Mouse (Mus musculus): ENCODE measurements around the gene Cd72. TPM values are rescaled to one million over a fixed set of nuclear protein-coding genes. Genes with fewer than 3 reads are reported as not detected.
A peak's percentile ranks its signal among the peaks of the same experiment; 100 is the strongest.

Gene Cd72
- total RNA-seq, 2 experiments from 2014 or later, result 0.81 to 0.87 TPM

DNA sequence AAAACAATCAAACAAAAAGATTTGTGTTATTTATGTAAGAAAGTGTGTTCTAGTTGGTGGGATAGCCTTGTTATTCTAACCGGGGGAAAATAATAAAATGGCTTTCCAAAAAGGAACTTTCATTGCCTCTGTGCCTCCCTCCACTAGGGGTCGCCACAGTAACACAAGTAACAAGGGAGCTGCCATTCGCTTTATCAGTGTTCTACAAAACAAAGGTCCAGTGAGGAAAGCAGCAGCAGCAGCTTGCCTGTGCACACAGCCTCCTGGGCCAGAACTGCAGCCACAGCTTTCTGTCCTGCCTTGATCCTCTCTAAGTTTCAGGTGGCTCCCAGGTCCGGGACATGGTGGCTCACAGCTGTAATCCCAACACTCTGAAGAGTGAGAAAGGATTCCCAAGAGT, 22.7 kb downstream of the Cd72 start:
- no peak for DNase-seq (ENCODE audit: low spot score)
- intact Hi-C loops (cut with DNase I), result no loop called here

DNA sequence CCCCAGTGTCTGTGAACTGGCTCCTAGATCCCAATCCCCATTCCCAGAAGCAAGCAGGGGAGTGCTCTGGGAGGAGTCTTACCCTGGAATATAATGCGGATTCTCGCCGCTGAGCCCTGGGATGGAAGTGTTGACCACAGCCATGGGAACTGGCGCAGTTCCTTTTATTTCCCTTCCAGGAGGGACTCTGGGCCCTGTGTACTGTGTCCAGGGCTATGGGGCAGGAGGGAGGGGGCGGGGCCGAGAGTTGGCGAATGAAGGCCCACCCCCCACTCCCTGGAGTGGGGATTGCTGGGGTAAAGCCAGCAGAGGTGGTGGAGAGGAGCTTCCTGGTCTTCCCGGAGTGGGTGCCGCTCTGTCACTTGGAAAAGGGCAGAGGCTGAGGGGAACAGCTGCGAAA, 25.5 kb downstream of the Cd72 start, which contains the start of gene Fam166b:
TSS of gene Fam166b (minus strand) at position 189 of the 400 bp plus-strand sequence.
- no peak for DNase-seq (ENCODE audit: low spot score)
- intact Hi-C loops (cut with DNase I), result no loop called here

DNA sequence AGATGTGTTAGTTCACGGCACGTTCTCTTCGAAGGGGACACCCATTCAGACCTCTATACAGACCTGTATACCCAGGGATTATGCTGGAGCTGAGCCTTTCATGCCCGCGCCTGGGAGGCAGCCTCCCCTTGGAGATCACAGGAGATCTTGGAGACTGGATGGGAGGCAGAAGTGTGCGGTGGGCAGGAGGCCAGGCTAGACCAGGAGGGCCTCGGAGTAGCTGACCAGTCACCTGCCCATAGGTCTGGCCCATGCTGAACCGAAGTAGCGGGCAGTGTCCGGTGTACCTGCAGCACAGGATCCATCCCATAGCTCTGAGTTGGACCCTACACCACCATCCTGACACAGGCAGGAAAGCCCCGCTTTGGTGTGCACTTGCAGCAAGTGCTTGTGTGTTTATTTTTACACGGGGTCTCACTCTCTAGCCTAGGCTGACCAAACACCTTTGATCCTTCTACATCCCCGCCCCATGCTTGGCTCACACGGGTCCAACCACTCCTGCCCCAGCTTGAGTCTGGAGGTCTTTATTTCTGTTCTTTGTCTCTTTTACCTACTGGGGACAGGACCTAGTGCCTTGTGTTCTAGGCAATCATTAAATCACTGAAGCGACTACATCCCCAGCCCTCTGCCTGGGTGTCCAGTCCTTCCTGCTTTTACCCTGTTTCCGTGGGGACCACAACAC, 26.1 kb downstream of the Cd72 start:
- DNase-seq (ENCODE audit: low spot score), result no peak
- intact Hi-C loops (cut with DNase I), result no loop called here

DNA sequence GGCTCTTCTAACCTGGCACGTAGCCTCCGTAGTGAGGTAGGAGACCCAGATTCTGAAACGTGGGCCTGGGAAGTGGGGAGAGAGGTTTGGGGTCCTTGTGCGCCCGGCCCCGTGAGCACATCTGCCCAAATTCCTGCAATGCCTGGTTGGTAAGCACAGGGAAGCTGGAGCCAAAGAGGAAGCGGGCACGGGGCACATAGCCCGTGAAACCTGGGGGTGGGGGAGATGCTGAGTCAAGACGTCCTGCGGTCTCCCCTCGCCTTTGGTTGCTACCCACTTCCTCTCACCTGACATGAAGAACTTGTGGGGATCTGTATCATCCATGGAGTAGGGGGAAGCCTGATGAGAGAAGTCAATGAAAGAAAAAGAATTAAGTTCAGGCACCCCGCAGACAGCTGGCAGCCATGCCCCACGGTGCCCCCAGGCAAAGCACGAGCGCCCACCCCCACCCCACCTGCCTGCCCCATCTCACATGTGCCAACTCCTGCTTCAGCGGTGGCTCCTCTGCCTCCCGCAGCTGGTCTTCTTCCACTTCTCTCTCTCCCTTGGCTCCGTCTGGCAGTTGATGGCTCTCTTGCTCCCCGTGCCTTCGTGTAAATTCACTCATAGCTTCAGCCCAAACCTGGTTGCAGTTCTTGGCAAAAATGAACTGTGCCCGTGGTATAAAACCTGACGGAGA, 26.8 kb downstream of the Cd72 start:
- DNase-seq (ENCODE audit: low spot score), result no peak
- intact Hi-C loops (cut with DNase I), result no loop called here

DNA sequence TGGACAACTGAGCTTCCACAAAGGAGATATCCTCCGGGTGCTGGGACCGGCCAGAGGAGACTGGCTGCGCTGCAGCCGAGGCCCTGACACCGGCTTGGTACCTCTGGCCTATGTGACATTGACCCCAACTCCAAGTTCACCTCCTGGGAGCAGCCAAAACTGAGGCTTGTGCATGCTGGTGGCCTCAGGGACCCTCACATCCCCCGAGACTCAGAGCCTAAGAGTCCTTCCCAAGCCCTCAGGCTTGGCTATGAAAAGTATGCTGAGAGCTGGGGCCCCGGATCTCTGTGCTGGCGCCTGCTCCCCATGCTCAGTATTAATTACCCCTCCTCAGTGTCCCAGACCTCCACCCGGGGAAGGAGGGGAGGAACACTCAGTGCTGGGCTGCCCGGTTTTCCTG, 27.9 kb downstream of the Cd72 start:
- intact Hi-C loops (cut with DNase I), result no loop called here
- no peak for DNase-seq (ENCODE audit: low spot score)

DNA sequence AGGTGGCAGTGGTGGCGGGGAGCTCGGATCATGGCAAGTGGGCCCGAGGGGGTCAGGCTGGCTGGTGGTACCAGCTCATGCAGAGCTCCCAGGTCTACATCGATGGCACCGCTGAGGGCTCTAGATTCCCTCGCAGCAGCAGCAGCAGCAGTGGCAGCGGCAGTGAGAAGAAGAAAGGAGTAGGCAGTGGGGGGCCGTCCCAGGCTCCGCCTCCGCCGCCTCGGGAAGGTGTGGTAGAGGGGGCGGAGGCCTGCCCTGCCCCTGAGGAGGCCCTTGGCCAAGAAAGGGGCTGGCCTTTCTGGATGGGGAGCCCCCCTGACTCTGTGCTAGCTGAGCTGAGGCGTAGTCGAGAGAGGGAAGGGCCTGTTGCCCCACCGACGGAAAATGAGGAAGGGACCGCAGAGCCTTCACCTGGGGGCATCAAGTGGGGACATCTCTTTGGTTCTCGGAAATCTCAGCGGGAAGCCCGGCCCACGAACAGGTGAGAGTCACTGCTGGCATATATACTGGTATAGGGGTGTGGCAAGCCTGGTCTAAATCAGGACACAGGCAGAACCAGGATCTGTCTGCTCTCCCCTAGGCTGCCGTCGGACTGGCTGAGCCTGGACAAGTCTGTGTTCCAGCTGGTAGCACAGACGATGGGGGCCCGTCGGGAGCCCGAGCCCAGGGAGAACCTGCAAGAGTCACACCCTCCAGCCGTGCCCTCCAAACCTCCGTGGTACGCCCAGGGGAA, 28.6 kb downstream of the Cd72 start:
- DNase-seq (ENCODE audit: low spot score), result no peak
- intact Hi-C loops (cut with DNase I), result no loop called here

DNA sequence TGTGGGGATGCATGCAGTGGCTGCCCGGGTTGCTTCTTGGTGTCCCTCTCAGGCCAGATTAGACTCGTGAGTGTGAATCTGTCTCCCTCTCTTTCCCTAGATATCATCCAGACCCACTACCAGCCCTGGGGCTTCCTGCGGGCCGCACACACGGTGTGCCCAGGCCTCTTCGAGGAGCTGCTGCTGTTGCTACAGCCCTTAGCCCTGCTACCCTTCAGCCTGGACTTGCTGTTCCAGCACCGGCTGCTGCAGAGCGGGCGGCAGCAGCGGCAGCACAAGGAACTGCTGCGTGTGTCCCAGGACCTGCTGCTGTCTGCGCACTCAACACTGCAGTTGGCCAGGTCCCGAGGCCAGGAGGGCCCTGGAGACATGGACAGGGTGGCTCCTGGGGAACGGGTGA, 29.2 kb downstream of the Cd72 start:
- no peak for DNase-seq (ENCODE audit: low spot score)
- intact Hi-C loops (cut with DNase I), result no loop called here

DNA sequence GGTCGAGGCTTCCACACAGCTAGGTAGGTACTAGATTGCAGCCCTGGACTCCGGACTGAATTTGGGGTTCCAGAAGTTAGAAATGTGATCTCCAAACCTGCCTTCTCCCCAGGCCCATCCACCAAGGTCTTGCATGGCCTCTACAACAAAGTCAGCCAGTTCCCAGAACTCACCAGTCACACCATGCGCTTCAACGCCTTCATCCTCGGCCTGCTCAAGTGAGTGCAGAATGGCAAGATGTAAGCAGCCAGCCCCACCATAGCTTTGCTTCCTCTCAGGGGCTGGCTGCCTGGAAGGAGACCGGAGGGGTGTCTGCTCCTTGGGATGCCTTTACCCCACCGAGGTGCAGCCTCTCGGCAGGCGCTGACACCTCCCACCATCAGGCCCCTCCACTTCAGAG, 30.4 kb downstream of the Cd72 start:
- intact Hi-C loops (cut with DNase I), result loop anchor here (5.0 kb wide), 1 partner anchor 372 kb away; no protein-coding TSS in a partner anchor
- DNase-seq (ENCODE audit: low spot score), result no peak

DNA sequence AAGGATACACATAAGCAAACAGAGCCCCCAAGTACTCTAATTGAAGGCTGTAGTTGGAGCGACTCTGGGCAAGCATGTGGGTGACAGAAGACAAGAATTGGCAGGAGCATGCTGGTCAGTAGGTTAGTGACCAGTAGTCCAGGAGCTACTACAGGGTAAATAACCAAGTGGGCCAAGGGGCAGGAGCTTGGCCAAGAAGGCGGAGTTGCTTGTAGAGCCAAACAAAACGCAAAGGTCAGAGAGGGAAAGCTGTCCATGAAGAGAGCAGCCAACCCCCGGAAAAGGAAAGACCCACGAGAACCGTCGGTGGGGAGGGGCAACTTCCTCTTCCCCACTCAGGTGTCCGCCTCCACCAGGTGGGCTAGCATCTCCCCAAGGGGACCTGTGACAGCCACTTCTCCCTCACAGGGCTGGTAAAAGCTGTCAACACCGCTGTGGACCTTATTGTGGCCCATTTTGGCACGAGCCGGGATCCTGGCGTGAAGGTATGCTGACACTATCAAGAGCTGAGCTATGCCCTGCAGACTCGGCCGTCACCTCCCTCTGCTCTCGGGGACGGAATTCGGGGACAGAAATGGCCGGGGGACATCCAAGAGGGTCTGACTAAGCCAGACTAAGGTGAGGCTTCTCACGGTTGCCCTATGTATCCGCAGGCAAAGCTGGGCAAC, 31.0 kb downstream of the Cd72 start:
- intact Hi-C loops (cut with DNase I), result loop anchor here (5.0 kb wide), 1 partner anchor 371 kb away; no protein-coding TSS in a partner anchor
- DNase-seq (ENCODE audit: low spot score), result no peak

DNA sequence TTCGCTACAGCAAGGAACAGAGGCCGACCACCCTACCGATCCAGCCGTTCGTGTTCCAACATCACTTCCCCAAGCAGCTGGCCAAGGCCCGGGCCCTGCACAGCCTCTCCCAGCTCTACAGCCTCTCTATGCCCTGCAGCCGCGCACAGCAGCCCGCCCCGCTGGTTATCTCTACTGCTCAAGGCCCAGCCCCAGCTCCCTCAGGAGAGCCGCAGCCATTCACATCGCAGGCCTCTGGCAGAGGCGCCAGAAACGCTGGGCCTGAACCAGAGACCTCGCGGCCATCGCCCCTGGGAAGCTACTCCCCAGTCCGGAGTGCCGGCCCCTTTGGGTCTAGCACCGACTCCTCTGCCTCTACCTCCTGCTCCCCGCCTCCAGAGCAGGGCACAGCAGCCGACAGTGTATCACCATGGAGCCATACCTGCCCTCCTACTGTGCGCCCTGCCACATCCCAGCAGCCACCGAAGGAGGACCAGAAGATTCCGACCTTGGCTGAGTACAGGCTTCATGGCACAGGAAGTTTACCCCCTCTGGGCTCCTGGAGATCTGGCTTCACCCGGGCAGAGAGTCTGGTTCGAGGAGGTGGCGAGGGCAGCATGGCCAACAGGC, 32.7 kb downstream of the Cd72 start:
- no peak for DNase-seq (ENCODE audit: low spot score)
- intact Hi-C loops (cut with DNase I), result loop anchor here (1.0 to 5.0 kb wide), 2 partner anchors 68 to 369 kb away; no protein-coding TSS in a partner anchor

DNA sequence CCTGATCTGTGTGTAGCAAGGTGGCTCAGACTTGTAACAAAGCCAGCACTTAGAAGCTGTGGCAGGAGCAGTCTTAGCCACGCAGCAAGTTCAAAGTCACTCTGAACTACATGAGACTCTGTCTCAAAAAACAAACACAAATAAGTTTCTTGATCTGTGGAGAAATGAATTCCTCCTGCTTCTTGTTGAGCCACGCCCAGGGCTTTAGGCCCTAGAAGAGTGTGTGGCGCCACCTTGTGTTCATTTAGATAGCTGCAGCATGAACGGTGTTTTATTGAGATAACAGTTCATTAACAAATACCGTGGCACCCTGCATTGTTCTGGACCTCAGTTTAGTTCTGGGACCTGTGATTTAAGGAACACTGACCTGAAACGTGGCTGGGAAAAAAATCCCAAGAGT, 34.1 kb downstream of the Cd72 start:
- intact Hi-C loops (cut with DNase I), result loop anchor here (1.0 to 5.0 kb wide), 3 partner anchors 38 to 368 kb away; partner anchors contain the start of gene Atp8b5
- peak; percentile 68 for DNase-seq (ENCODE audit: low spot score)

DNA sequence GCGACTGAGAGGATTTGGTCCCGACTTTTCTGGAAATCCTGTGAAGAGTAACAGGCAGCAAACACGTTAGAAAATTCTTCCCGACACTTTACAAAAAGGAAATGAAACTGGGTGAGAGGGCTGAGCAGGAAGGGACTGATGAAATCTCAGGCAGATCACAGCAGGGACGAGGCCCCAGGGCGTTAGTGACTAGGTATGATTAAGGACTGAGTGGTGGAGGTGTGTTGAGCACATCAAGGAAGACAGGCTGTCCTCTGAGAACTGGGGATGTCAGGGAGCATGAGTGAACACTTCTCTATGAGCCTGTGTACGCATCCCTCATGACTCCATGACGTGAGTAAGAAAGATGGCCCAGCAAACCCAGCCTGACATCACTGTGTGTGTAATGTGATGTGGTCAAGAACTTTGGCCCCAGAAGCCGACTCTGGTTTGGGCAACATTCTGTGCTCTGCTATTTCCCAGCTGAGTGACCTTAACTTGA, 34.6 kb downstream of the Cd72 start:
- intact Hi-C loops (cut with DNase I), result loop anchor here (1.0 to 5.0 kb wide), 3 partner anchors 38 to 368 kb away; partner anchors contain the start of gene Atp8b5
- DNase-seq (ENCODE audit: low spot score), result no peak

DNA sequence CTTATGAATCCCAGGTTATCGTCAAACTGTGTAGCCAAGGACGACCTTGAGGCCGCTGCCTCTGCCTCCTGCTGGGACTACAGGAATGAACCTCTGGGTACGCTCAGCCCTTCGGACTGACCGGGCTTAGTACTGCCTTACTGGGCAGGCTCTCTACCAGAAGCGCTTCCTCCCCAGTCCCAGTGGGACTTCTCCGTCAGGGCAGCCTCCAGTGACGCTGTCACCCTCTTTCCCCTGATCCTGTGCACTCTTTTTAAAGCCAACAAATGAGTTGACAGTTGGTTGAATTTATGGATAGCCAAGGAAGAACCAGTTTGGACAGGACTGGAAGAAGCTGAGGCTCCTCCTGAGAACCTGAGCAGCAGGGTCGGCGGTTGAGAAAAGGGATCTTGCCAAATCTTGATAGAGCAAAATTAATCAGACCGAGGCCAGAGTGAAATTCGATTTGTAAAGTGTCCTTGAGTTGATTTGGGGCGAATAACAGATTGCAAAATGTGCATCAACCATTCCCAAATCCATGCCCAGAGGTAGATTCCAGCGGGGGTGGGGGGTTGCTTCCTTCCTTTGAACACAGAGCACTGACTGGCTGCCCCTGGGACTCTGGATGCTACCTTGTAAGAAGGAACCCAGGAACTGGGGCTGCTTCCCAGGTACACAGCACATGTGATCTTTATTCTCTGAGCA, 35.3 kb downstream of the Cd72 start:
- no peak for DNase-seq (ENCODE audit: low spot score)

DNA sequence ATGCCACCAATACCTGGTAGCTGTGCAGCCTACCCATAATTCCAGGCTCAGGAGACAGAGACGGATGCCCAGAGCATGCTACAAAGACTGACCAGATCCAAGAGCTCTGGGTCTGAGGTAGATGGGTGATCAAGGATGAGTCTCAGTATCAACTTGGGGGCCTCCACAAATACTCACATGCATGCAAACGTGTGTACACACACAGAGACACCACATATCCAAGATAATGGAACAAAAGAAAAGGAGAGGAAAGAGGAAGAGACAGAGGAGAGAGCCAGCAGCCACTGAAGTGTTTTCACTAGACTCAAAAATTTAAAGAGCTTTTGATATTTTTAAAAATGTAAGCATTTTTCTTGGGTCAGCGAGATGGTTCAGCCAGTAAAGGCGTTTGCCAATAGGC, 36.0 kb downstream of the Cd72 start:
- no peak for DNase-seq (ENCODE audit: low spot score)
- intact Hi-C loops (cut with DNase I), result no loop called here

More for the DNA sequence above, 35.3 kb downstream of the Cd72 start:
- intact Hi-C loops (cut with DNase I), result no loop called here

DNA sequence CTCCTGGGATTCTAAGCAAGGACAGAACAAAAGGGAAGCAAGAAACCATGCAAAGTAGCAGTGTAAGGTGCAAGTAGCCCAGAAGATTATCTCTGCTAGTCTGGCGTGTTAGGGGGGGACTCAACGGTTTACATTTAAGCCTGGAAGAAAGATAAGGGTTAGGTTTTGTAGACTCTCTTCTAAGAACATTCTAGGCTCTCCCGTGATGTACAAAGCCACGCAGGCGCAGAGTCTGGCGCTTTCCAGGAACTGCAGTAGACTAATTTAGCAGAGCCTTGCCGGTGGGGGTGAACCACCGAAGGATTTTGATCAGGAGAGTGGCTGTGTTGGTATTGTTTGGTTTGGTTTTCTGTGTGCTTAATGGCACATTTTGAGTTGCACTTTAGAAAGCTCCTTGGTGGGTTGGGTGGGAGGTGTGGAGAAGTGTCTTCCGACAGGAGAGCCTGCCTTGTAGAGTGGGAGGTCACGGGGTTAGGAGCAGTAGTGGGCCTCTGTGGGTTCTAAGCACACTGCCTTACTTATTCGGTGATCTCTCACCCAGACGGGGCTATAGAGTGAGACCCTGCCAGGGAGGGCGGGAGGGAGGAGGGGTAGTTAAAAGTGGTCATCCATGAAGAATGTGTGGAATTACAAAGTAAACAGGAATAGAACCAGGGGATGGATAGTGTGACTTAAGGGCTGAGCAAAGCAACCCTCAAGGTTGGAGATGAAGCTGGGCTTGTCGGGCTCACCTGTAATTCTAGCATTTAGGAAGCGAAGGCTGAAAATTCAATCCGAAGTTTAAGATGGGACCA, 37.0 kb downstream of the Cd72 start:
- intact Hi-C loops (cut with DNase I), result loop anchor here (1.0 kb wide), 1 partner anchor 10 kb away; no protein-coding TSS in a partner anchor
- no peak for DNase-seq (ENCODE audit: low spot score)

DNA sequence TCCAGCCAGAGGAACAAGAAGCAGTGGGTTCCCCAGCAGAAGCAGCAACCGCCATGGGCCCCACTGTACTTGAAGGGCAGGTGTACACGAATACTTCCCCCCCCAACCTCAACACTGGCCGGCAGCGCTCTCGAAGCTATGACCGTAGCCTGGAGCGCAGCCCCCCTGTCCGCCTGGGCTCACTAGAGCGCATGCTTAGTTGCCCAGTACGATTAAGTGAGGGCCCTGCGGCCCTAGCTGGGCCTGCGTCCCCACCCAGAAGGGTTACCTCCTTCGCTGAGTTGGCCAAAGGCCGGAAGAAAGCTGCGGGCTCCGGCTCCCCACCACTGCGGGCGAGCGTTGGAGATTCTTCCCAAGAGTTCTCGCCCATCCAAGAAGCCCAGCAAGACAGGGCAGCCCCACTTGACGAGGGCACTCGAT, 38.3 kb downstream of the Cd72 start:
- no peak for DNase-seq (ENCODE audit: low spot score)
- intact Hi-C loops (cut with DNase I), result no loop called here

DNA sequence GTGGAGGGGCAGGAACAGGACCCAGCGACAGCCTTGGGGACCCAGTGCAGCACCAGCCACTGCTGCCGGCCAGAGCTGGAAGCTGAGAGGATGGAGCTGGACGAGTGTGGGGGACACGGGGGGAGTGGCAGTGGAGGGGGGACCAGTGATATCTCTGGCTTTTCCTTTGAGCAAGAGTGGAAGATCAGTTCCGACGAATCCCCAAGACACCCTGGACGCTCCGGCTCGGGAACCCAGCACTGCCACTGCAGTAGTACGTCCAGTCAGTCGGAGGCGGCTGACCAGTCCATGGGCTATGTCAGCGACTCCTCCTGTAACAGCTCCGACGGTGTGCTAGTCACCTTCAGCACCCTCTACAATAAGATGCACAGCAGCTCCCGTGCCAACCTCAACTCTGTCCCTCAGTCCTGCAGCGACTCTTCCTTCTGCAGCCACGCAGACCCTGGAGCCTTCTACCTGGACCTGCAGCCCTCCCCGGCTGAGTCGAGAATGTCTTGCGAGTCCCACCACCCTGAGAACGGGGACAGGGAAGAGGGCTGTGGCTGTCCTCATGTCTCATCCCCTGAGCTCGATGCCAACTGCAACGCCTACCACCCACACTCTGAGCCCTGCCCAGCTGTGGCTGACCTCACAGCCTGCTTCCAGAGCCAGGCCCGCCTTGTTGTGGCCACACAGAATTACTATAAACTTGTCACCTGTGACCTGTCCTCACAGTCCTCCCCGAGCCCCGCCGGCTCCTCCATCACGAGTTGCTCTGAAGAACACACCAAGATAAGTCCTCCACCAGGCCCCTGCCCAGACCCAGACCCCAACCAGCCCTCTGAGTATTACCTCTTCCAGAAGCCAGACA, 39.0 kb downstream of the Cd72 start:
- intact Hi-C loops (cut with DNase I), result no loop called here
- DNase-seq (ENCODE audit: low spot score), result no peak
